Mouse (Mus musculus) cerebellum, adult 11-12 months (tissue): ENCODE measurements at regions not wholly inside any gene's neighbourhood (a gene's known extent, or its start where the extent isn't known, plus 50 kb on each side); places are given as distances from the start of the nearest gene placed in this dataset.
"Not testable (repeated sequence)": the region's sequence is repeated elsewhere in the genome, so short reads cannot be mapped to it uniquely, and the experiment has no call there.

ENCODE experiments used
- DNase-seq: peaks from one replicate; pipeline ENCODE4 v3.0.0; 2022

GRCm38 (mm10) chr2:94772801-94773200, 334.9 kb upstream of the Api5 start:
- no peak for DNase-seq

GRCm38 (mm10) chr2:94772268-94772667, 334.3 kb upstream of the Api5 start:
- DNase-seq = no peak

- no peak for DNase-seq
Measured at GRCm38 (mm10) chr2:94766524-94766923, 328.6 kb upstream of the Api5 start.

- DNase-seq = no peak
Measured at GRCm38 (mm10) chr2:94764852-94765435, 327.0 kb upstream of the Api5 start.

- DNase-seq = no peak
Measured at GRCm38 (mm10) chr2:94764451-94764850, 326.5 kb upstream of the Api5 start.

GRCm38 (mm10) chr2:94748161-94748711, 310.3 kb upstream of the Api5 start:
- DNase-seq = peak; percentile 41

- DNase-seq = no peak
Measured at GRCm38 (mm10) chr2:94729791-94730190, 291.9 kb upstream of the Api5 start.

- DNase-seq = no peak
Measured at GRCm38 (mm10) chr2:94699383-94699782, 261.4 kb upstream of the Api5 start.

GRCm38 (mm10) chr2:94695212-94695611, 257.3 kb upstream of the Api5 start:
- DNase-seq = no peak

- no peak for DNase-seq
Measured at GRCm38 (mm10) chr2:94690560-94690959, 252.6 kb upstream of the Api5 start.

- not testable (repeated sequence) for DNase-seq
Measured at GRCm38 (mm10) chr2:94685619-94686018, 247.7 kb upstream of the Api5 start.

GRCm38 (mm10) chr2:94680096-94680765, 242.3 kb upstream of the Api5 start:
- no peak for DNase-seq

GRCm38 (mm10) chr2:94665850-94666249, 227.9 kb upstream of the Api5 start:
- peak; percentile 23 for DNase-seq

GRCm38 (mm10) chr2:94658426-94658825, 220.5 kb upstream of the Api5 start:
- DNase-seq = no peak
